Mouse (Mus musculus) lung, postnatal 10 days (tissue): Measurements from ENCODE around the gene Ccnd3.
A peak's percentile ranks its signal among the peaks of the same experiment; 100 is the strongest.
"Not testable (repeated sequence)": the region's sequence is repeated elsewhere in the genome, so short reads cannot be mapped to it uniquely, and the experiment has no call there.

Source experiments
- DNase-seq: peaks from one replicate; pipeline ENCODE4 v3.0.0; 2021

Gene Ccnd3

DNA sequence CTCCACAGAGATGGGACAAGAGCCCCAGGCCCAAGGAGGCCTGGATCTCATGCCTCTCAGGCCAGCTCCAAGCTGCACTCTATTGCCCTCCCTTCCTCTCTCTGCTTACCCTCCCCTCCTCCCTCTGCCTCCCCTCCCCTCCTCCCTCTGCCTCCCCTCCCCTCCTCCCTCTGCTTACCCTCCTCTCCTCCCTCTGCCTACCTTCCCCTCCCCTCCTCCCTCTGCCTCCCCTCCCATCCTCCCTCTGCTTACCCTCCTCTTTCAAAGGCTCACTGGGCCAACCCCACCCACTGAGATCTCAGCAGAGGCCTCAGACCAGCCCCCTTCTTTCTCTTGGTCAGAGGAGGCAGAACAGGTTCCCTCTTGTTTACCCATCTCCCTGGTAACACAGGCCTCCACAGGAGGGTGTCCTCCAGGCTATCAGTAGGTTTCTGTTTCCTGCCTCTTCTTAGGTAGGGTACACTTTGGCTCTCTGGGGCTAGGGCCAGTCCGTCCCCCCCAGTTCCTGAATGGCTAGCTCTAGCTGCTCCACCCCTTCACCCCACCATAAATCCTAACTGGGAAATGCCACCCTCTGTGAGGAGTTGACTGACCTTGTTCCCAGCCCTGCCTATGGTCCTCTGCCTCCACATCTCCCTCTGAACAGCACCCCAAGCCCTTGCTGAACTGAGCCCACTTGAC is 20.5 kb upstream of the Ccnd3 start:
- peak; percentile 63 for DNase-seq

DNA sequence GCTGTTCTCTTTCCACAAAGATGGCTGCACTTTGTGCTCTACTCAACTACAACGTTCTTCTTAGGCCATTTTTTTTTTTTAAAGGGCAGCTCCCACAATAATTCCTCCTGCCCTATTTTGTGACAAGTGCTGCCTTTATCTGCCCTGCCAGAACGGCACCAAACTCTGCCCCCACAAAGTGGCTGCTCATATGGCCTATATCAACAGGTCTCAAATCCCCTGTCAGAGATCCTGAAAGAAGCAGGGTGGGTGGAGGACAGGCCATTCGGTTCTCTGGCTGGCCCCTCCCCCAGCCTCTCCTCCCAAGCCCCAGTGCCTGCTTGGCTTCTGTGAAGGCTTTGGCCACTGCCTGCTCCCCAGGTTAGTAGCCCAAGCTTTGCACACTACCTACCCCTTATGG is 19.9 kb upstream of the Ccnd3 start:
- DNase-seq = no peak

DNA sequence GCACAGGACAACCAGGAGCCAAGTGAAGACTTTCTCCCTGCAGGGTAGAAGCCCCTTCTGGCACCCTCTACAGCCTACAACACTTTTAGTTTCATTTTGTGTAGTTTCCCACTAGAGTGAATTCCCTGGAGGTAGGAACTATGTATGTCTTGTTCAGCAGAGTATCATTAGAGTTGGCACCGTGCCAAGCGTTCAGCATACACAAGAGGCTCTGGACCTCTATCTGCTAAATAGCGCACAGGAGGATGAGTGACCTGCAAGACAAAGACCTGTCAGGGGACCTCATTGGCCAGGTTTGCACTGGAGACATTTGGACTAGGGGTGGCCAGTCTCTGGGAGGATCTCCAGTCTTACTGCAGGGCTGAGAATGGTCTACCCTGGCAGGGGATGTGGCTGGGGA is 19.1 kb upstream of the Ccnd3 start:
- DNase-seq = no peak

DNA sequence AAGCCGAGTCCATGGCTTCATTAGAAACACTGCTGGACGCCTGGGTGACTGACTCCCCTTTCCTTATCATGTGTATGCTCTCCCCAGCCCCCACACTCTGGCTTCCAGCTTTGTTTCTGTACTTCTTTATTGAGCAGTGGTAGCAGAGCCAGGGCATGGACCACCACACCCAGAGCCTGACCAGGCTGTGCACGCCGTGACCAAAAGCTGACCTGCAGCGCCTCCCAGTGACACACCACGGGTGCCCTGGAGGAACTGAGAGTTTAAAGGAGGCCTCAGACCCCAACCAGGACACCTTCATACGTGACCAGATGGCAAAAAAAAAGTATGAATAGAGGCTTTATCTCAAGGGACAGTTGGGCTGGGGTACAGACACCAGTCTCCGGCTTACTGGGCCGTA is 14.1 kb upstream of the Ccnd3 start:
- no peak for DNase-seq

DNA sequence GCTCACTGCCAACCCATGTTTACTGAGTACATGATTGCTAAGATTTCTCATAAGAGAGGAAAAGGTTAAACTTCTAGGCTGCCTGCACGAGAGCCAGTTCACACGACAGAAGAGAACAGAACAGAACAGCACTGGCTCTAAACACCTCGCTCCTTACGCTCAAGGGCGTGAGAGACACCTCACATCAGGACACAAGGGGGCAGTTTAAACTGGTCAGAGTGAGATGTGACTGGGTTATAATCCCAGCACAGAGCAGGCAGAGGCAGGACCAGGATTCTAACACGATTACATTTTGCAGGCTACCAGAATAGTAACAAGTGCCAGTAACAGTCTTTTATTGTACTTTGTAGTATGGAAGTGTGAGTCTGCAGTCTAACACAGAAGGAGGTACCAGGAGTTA is 12.1 kb upstream of the Ccnd3 start:
- DNase-seq = no peak

DNA sequence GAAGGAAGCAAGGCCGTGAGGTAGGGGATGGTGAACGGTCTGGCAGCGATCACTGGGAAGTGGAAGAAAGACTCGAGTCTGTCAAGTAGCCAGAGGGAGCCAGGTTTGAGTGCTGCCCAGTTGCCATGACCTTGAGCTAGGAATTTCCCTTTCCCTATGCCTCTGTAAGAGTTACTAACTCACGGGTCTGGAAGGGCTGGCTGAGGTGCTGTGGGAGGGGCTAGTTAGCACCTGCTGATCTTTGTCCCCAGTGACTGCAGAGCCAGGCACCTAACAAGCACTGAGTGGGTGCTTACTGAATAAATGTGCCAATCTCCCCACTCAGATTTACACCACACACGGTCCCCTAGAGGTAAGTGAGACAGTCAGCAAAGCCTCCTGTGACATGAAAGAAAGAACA is 11.2 kb upstream of the Ccnd3 start:
- DNase-seq = no peak

DNA sequence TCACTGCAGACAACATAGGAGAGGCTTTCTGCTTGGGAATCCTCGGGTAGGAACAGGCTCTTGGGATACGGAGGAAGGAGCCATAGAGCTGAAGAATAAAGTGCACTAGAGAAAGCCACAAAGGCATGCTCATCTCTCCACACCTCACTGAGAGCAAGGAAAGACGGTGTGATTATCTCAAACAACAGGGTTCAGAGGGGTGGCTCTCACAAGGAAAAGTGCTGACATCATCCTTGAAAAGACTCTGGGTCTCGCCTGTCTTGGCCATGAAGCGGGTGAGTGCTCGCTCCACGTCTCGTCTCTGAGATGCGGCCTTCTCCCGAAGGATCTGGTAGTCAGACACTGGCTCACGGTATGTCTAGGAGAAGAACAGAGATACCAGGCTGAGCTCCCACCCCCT is 10.7 kb upstream of the Ccnd3 start:
- DNase-seq = no peak

DNA sequence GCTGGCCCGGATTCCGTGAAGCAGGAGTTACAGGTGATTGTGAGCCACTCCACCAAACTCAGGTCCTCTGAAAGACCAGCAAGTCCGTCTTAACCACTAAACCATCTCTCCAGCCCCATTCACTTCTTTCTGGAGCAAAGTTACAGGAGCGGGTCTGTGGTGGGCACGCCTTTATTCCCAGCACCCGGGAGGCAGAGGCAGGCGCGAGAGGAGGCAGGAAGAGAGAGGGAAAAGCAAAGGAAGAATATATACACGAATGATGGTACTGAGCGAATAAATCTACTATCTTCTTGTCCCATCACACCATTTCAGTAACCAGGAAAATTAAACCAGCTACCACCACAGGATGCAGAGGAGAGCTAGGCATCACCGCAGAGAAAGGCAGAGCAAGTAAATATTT is 3.3 kb upstream of the Ccnd3 start:
- DNase-seq = no peak

DNA sequence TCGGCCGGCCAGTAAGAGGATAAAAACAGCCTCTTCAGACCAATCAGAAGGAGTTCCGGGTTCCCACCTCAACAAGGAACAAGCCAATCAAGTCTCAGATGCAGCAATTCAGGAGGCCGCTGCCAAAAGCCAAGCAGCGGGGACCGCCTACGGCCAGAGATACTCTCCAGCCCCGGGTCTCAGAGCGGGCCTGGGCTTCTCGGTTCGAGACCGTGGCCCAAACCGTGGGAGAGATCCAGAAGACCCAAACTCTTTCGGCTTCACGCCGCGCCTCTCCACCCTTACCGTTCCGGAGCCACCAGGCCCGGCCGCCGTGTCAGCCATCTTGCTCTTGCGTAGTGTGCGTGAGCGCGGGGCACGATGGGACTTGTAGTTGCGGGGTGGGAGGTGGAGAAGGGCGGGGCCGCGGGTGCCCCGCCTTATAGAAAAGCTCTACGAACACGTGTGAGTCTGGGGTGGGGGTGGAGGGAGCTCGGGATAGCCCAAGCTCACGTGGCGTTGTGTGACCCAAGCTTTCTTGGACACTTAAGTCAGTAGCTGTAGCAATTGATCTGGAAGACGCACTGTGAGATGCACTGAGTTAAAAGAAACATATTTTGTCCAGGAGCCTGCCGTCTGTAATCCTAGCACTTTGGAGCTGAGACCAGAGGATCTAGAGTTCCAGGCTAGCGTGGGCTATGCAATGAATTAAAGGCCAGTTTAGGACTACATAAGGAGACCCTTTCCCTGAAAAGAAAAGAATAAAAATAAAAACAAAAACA is 2.7 kb upstream of the Ccnd3 start, which contains the start of gene Taf8:
Gene Taf8 (minus strand): TSS at position 347 of the 761 bp plus-strand sequence.
- DNase-seq = peak; percentile 94

DNA sequence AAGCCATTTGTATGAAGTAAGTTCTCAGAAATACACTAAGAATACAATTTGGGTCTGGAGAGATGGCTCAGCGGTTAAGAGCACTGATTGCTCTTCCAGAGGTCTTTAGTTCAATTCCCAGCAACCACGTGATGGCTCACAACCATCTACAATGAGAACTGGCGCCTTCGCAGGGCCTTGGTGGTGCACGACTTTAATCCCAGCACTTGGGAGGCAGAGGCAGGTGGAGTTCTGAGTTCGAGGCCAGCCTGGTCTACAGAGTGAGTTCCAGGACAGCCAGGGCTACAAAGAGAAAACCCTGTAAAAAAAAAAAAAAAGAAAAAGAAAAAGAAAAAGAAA is 2.2 kb upstream of the Ccnd3 start:
- not testable (repeated sequence) for DNase-seq

DNA sequence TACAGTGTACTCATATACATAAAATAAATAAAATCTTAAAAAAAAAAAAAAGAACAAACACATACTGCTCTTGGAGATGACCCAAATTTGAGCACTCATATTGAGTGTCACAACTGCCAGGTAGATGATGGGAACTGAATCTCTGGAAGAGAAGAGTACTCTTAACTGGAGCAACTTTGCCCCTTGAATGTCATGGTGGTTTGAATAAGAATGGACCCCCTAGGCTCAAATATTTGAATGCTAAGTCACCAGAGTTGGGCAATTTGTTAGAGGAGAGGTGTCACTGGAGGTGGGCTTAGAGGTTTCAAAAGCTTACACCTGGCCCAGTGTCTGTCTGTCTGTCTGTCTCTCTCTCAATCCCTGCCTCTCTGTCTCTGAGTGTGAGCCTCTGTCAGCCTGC is 1.2 kb upstream of the Ccnd3 start:
- no peak for DNase-seq

DNA sequence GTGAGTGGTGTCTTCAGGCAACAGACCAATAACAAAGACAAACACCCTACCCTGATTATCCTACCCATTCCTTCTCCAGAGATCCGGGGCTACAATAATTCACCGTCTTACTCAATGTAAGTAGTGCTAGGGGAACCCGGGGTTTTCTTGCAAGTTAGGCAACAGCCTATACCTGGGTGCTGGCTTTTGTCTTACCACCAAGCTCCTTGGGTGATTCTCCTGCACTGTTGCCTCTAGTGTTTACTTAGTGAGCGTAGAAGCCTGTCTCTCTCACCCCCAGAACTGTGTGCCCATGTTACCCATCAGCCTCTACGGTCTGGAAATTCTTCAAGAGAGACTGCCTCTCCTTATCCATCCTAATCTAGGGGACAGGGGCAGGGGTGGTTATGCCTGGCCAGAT is 623 bp upstream of the Ccnd3 start:
- no peak for DNase-seq

DNA sequence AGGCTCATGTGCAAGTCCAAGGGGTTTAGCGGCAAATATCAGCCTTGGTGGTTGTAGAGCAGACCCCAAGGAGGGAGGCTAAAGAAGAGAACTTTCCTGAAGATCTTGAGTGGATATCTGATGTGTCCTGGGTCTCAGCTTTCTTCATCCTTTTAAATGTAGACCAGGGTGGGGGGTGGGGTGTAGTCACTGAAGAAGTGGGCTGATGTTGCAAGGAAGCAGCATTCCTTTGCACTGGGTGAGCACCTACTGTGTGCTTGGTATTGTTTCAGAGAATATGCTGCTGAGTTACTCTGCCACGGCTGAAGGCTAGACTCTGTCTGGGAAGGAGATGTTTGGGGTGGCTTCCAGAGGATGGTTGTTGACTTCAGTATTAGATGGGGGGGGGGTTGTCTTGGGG is 715 bp downstream of the Ccnd3 start:
- DNase-seq = no peak

DNA sequence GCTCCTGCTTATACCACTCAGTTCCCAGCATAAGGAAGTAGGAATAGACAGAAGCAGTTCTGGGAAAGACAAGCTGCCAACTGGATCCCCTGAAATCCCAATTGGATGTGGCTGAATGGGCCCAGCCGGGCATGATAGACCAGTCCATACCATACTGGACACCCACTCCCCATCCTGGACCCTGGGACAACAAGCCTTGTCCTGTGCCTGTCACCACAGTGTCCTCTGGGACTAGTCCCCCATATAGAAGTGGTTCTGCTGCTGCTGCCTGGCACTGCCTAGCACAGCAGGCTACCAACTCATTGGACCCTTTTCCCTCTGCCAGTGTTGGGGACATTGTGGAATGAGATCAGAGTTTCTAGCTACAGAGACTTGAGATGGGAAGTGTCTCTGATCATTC is 1.2 kb downstream of the Ccnd3 start:
- no peak for DNase-seq

DNA sequence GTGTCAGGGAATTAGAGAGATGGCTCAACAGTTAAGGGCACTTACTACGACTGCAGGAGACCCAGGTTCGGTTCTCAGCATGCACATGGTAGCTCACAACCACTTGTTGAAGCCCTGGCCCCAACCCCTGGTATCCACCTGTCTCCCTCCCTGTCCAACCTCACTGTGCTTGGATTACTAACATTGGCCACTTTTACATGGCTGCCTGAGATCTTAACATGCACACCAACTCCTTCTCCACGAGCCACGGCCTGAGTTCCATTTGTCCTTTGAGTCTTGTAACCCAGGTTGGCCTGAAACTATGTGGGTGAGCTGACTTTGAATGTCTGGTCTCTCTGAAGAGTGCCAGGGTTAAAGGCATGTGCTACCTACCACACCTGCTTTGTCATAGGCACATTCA is 1.8 kb downstream of the Ccnd3 start:
- no peak for DNase-seq

DNA sequence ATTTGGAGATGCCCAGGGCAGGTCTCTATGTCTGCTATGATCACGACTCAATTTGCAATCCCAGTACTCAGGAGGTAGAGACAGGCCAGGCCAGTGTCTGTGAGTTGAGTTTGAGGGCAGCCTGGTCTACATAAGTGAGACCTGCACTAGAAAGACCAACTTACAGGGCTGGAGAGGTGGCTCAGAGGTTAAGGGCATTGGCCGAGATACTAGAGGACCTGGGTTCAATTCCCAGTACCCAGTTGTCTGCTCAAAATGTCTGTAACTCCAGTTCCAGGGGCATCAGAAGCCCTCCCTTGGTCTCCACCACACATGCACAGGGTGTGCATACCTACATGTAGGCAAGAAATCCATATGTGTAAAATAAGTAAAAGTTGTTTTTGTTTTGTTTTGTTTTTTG is 2.7 kb downstream of the Ccnd3 start:
- no peak for DNase-seq

DNA sequence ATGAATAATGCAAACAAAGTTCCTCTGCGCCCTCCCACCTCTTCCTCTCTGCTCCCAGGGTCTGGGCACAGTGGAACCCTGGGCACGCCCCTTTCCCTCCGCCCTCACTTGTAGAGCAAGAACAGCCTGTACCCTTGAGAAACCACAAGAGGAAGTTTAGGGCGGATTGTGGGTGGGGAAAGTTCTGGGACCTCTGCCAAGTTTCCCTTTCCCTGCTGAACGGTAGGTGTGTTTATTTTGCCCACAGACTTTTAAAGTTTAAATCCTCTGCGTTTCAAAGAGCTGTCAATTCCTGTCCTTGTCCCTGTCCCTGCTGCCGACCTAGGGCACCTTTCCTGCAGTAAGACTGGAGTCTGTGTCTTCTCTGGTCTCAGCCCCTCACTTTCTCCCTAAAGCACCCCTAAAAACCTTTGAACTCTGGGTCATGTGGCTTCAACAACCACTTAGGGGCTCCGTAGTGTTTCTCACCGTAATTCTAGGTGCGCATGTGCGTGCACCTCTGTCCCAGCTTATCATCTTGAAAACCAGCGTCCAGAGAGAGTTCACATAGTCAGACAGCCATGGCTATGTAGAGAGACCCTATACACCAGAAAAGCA is 3.3 kb downstream of the Ccnd3 start:
- peak; percentile 99 for DNase-seq

DNA sequence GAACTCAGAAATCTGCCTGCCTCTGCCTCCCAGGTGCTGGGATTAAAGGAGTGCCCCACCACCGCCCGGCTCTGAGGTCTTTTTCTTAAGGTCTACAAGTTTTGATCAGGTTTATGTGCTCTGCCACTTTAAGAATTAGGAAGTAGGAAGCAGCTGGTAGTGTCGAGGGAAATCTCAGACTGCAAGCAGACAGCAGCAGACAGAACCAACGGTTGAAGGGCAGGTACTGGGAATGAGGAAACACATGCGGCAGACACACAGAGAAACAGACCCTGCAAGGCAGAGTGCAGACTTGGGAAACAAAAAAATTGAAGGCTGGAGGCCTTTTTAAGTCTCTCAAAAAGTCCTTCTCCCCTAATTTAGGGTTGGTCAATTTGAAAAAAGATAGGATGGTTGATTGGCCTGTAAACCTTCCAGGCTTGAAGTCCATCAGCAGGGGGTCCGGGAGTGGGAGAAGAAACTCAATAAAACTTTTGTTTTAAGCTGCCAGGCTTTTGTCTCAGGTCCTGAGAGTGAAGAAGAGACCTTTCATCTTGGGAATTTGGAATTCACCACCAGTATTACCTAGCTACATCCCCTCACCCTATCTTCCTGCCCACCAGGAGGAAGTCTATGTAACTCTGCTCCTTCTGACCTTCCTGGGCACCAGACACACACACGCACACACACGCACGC is 4.3 kb downstream of the Ccnd3 start:
- no peak for DNase-seq

DNA sequence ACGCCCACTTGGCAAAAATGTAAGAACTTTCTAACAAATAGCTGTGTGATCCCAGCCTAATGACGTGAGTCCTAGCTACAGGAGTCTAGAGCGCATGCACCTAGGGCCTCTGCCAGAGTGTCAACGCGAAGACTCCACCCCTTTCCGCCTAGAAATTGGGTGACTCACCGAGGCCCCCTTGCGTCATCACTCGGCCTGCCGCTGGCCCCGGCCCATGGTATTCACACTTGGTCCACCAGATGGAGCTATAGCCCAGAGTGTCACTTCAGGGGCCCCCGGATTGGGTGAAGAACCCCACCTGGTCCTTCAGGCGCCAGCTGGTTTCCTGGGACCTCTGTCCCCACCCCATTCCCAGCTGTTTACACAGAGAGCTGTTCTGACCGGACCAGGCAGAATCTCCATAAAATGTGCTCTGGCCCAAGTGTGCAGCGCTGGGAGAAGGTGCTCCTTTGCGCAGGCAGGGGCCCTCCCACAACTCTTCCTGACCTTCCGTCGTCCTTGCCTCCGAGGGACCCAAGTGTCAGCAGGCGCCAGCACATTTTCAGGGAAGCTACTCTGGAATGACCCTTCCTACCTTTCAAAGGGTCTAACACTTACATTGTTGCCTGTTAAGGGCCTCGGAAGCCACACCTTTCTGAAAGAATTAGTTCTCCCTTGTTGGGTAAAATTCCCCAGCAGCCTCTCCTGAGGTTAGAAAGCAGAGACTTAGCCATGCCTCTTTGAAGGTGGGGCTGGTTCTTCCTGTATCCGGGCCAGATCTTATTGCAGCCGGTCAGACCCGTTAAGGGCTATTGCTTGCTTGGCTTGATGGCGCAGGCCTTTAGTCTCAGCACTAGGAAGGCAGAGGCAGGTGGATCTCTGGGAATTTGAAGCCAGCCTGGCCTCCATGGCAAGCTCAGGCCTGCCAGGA is 6.5 kb downstream of the Ccnd3 start:
- DNase-seq = peak; percentile 99

DNA sequence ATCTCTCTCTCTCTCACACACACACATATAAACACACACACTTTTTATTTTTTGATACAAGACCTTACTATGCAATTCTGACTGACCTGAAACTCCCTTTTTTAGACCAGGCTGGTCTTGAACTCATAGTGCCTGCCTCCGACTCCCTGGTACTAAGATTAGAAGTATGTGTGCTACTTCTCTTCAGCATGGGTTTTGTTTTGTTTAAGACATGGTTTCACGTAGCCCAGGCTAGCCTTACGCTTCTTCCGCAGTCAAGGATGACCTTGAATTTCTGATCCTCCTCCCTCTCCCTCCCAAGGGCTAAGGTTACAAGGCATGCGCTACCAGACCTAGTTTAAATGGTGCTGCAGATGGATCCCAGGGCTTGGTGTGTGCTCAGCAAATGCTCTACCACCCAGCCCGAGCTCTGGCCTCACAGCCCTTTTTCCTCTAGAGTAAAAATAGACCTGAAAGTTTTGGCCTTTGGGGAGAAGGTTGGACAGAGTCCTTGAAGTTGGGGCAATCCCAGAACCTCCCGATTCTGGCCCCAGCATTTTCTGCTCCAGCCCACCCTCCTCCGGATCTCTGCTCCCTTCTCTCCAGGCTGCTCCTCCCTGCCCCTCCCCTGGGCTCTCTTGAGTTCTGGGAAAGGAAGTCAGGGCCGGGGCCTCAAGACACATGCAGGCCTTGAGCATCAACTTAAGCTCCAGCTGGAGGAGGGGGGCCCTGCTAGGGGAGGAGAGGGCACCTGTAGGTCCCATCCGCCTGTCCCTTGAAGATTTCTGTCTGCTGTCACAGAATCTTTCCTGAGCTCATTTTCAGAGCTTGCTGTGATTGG is 8.3 kb downstream of the Ccnd3 start:
- DNase-seq = peak; percentile 72

DNA sequence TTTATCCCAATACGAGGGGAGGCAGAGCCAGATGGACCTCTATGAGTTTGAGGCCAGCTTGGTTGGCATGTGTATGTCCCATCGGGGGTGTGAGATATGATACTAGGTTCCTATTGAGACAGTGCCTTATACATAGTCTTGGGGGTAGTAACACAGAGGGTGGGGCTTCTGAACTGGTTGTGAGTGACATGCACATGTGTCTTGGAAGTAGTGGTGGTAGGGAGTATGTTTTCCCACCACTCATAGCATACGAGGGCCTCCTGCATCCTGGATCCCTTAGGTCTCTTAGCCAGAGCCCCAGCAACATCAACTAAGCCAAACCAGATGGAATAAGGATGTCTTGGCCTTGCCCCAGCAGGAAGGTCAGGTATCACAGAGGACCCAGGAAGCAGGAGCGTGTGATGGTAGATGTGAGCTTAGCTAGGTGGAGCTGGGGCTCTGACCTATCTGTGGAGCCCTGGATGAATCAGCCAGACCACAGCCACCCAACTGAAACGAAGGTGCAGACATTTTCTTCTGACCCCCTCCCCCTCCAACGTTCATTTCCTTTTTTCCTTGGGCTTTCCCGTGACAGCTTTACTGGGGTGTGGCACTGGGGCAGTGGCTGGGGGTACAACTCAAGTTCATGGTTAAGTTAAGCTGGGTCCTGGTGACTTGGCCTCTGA is 10.5 kb downstream of the Ccnd3 start:
- DNase-seq = no peak
